Mouse (Mus musculus) hindbrain, embryonic 14.5 days (tissue): Measurements from ENCODE around the gene Anks3. TPM values are rescaled to one million over a fixed set of nuclear protein-coding genes. Genes with fewer than 3 reads are reported as not detected.

Experiments
- ATAC-seq: fragments of 200-750 bp; cut with Nextera tagmentation; 2 replicates; pipeline ENCODE4 v1.8.0; 2017; ENCODE audit warnings: moderate number of reproducible peaks, mild to moderate bottlenecking, moderate TSS enrichment, moderate library complexity; ENCODE audit not compliant: low FRiP score
- DNase-seq: peaks from one replicate; pipeline ENCODE4 v3.0.0-alpha.2; 2015; ENCODE audit warnings: low spot score
- H3K27ac ChIP-seq: fragments of 300-500 bp; sonication (generic); 2 replicates; pipeline ENCODE4 v1.5.1; 2014; ENCODE audit warnings: mild to moderate bottlenecking, moderate library complexity
- H3K27me3 ChIP-seq: fragments of 300-500 bp; sonication (generic); 2 replicates; pipeline ENCODE4 v1.6.1; 2014; ENCODE audit warnings: mild to moderate bottlenecking, low read length, mixed read lengths; ENCODE audit not compliant: control insufficient read depth, insufficient read depth
- H3K36me3 ChIP-seq: fragments of 300-500 bp; sonication (generic); replicated peaks from 2 replicates; pipeline ENCODE4 v1.6.1; 2014; ENCODE audit not compliant: control insufficient read depth, insufficient read depth
- H3K4me1 ChIP-seq: fragments of 300-500 bp; sonication (generic); replicated peaks from 2 replicates; pipeline ENCODE4 v1.6.1; 2014; ENCODE audit warnings: antibody characterized with exemption, low read length, mixed read lengths; ENCODE audit not compliant: control insufficient read depth, insufficient read depth
- H3K4me2 ChIP-seq: fragments of 300-500 bp; sonication (generic); replicated peaks from 2 replicates; pipeline ENCODE4 v1.6.1; 2014; ENCODE audit warnings: mild to moderate bottlenecking, moderate library complexity
- H3K4me3 ChIP-seq: fragments of 300-500 bp; sonication (generic); replicated peaks from 2 replicates; pipeline ENCODE4 v1.5.1; 2014; ENCODE audit warnings: mild to moderate bottlenecking, low read length
- H3K9ac ChIP-seq: fragments of 300-500 bp; sonication (generic); 2 replicates; pipeline ENCODE4 v1.6.1; 2014
- H3K9me3 ChIP-seq: fragments of 300-500 bp; sonication (generic); 2 replicates; pipeline ENCODE4 v1.6.1; 2016; ENCODE audit warnings: low read length; ENCODE audit not compliant: control insufficient read depth
- WGBS: fragments of 180-500 bp; shearing (Covaris S2); extraction: QIAGEN DNeasy Blood & Tissue Kit; methylation state at CpG from one replicate; pipeline ENCODE4 v1.1.7; 2014; 5-methylcytosine and 5-hydroxymethylcytosine counted together
- polyA plus RNA-seq: library from polyadenylated mRNA; unstranded; fragments of >200 nt; fragmentation: Nextera tagmentation; extraction: Ambion mirVana; gene quantifications from 2 replicates; pipeline ENCODE4 v1.2.1, GENCODE M21; 2014

The Anks3 gene
- polyA plus RNA-seq, 1 experiment from 2014 or later, result 55.9 TPM

GRCm38 (mm10) chr16:4971626-4972025 is 7.6 kb upstream of the Anks3 start:
- Histone ChIP-seq H3K27ac (no peak overlapping the region), H3K4me1 (no peaks in the 10 kb centered on the region), H3K4me3 (no peak overlapping the region), H3K36me3 (peaks cover 5% of the 10 kb centered on the region; the same call in 1 of the 2 replicates), H3K9ac (no peak overlapping the region), H3K9me3 (no peaks in the 10 kb centered on the region), H3K27me3 (no peaks in the 10 kb centered on the region), H3K4me2 (no peak overlapping the region)
- no peak for ATAC-seq
- WGBS, result 86% methylated on average over 4 of the region's 4 CpGs
- no peak for DNase-seq

- no peak for DNase-seq
- Histone ChIP-seq H3K27me3 (no peaks in the 10 kb centered on the region), H3K27ac (no peak overlapping the region), H3K36me3 (peaks cover 5% of the 10 kb centered on the region; the same call in 1 of the 2 replicates), H3K9ac (no peak overlapping the region), H3K9me3 (no peaks in the 10 kb centered on the region), H3K4me2 (no peak overlapping the region), H3K4me1 (peaks cover 7% of the 10 kb centered on the region; the same call in 1 of the 2 replicates), H3K4me3 (no peak overlapping the region)
- ATAC-seq, result no peak
- WGBS, result 85% methylated on average over 5 of the region's 5 CpGs
These were observed 5.2 kb upstream of the Anks3 start for GRCm38 (mm10) chr16:4969055-4969843.

- peaks cover 8% of the 10 kb centered on the region for H3K4me1 ChIP-seq
- no peak for ATAC-seq
- 84% methylated on average over 3 of the region's 3 CpGs for WGBS
These were observed 4.4 kb upstream of the Anks3 start for GRCm38 (mm10) chr16:4968426-4968825.

DNA sequence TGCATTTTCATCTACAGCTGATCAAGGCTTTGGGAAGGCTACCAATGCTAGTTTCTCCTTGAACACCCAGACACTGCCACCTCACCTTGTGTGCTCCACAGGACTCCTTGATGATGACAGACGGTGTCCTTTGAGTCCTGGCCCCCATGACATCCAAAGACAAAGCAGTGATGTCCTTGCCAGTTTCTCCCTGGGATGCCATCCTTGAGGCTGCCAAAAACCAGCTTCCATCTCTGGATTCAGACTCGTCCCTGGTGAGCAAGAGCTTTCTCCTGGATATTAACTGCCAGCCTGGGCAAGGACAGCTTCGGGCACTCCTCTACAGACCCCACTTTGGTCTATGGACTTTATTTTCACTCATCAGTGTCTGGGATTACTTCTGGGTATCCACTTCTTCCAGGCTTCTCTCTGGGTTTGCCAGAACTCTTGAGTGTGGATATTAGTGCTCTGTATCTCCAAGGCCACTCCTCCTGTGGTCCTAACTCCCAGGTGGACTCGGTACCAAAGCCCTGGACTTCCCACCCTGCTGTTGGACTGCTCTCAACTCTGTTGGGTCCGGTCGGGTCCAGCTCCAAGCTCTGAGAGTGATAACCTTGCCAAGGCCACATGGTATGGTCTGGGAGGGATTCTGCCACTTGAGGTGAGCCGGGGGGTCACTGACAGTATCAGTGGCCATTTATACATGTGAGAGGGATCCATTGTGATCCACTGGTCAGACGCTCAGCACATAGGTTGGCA is 1.6 kb upstream of the Anks3 start:
- no peak overlapping the region for H3K9ac ChIP-seq

More at GRCm38 (mm10) chr16:4968426-4968825, 4.4 kb upstream of the Anks3 start:
- no peak overlapping the region for H3K4me3 ChIP-seq
- no peak overlapping the region for H3K4me2 ChIP-seq
- H3K27me3 ChIP-seq, result no peaks in the 10 kb centered on the region
- H3K27ac ChIP-seq, result no peak overlapping the region
- no peak for DNase-seq
- no peaks in the 10 kb centered on the region for H3K9me3 ChIP-seq
- no peak overlapping the region for H3K9ac ChIP-seq
- peaks cover 5% of the 10 kb centered on the region; the same call in 1 of the 2 replicates for H3K36me3 ChIP-seq

GRCm38 (mm10) chr16:4964731-4965391 is 856 bp upstream of the Anks3 start:
- Histone ChIP-seq H3K4me1 (peaks cover 17% of the 10 kb centered on the region), H3K36me3 (peaks cover 7% of the 10 kb centered on the region; the same call in 1 of the 2 replicates), H3K4me3 (peak overlapping the region; percentile 95), H3K9ac (peak overlapping the region; percentile 64), H3K4me2 (peak overlapping the region; percentile 74), H3K9me3 (no peaks in the 10 kb centered on the region), H3K27ac (peak overlapping the region; percentile 78), H3K27me3 (no peaks in the 10 kb centered on the region)
- DNase-seq (no peak), ATAC-seq (peak; percentile 10)
- 24% methylated on average over 13 of the region's 13 CpGs for WGBS

More for the DNA sequence above, 1.6 kb upstream of the Anks3 start:
- H3K4me3 ChIP-seq, result peak overlapping the region; percentile 95; the same call in 1 of the 2 replicates
- DNase-seq (no peak), ATAC-seq (no peak)
- H3K36me3 ChIP-seq, result 0 out of 2 replicates have a peak, but pooled peaks cover 5% of the 10 kb centered on the region
- H3K4me2 ChIP-seq, result peak overlapping the region; percentile 74
- H3K27me3 ChIP-seq, result no peaks in the 10 kb centered on the region
- H3K27ac ChIP-seq, result no peak overlapping the region
- peaks cover 17% of the 10 kb centered on the region for H3K4me1 ChIP-seq
- WGBS, result 86% methylated on average over 8 of the region's 8 CpGs
- H3K9me3 ChIP-seq, result no peaks in the 10 kb centered on the region

GRCm38 (mm10) chr16:4963346-4963745 is 659 bp downstream of the Anks3 start:
- 43% methylated on average over 9 of the region's 9 CpGs for WGBS
- peak overlapping the region; percentile 90 for H3K9ac ChIP-seq
- H3K4me3 ChIP-seq, result peak overlapping the region; percentile 95
- H3K4me2 ChIP-seq, result peak overlapping the region; percentile 74
- H3K4me1 ChIP-seq, result peaks cover 17% of the 10 kb centered on the region
- no peak for DNase-seq
- H3K27me3 ChIP-seq, result no peaks in the 10 kb centered on the region
- H3K9me3 ChIP-seq, result no peaks in the 10 kb centered on the region
- peaks cover 11% of the 10 kb centered on the region; the same call in 1 of the 2 replicates for H3K36me3 ChIP-seq
- no peak for ATAC-seq
- peak overlapping the region; percentile 78; the same call in 1 of the 2 replicates for H3K27ac ChIP-seq

DNA sequence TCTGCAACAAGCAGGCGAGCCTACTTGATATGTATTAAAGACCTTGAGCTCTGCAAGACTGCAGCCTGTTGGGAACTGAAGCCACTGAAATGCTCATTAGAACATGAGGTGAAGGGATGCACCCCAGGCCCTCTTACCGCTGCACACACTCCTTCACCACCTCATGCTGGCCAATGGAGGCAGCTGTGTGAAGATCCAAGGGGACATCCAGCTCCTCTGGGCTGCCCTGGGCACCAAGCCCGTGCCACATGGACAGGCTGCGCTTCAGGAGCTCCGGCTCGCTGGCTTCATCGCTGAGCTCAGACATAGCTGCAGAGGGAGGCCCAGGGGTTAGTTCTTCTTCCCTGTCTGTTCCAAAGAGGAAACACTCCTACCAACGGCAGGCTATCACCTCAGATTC is 3.7 kb downstream of the Anks3 start:
- H3K27ac ChIP-seq, result no peak overlapping the region
- H3K9ac ChIP-seq, result no peak overlapping the region
- H3K27me3 ChIP-seq, result no peaks in the 10 kb centered on the region
- peaks cover 39% of the 10 kb centered on the region for H3K36me3 ChIP-seq
- H3K4me1 ChIP-seq, result peaks cover 14% of the 10 kb centered on the region
- 86% methylated on average over 8 of the region's 8 CpGs for WGBS
- DNase-seq (no peak), ATAC-seq (no peak)
- no peak overlapping the region for H3K4me2 ChIP-seq
- H3K9me3 ChIP-seq, result no peaks in the 10 kb centered on the region
- H3K4me3 ChIP-seq, result no peak overlapping the region

GRCm38 (mm10) chr16:4957446-4957845 is 6.6 kb downstream of the Anks3 start:
- Histone ChIP-seq H3K27me3 (no peaks in the 10 kb centered on the region), H3K36me3 (peaks cover 67% of the 10 kb centered on the region), H3K27ac (no peak overlapping the region), H3K9ac (no peak overlapping the region), H3K4me3 (no peak overlapping the region), H3K9me3 (no peaks in the 10 kb centered on the region), H3K4me2 (no peak overlapping the region), H3K4me1 (no peaks in the 10 kb centered on the region)
- 97% methylated on average over 3 of the region's 3 CpGs for WGBS
- no peak for DNase-seq
- ATAC-seq, result no peak

GRCm38 (mm10) chr16:4956609-4957008 is 7.4 kb downstream of the Anks3 start:
- no peaks in the 10 kb centered on the region for H3K27me3 ChIP-seq
- ATAC-seq (no peak), DNase-seq (no peak)
- no peak overlapping the region for H3K9ac ChIP-seq
- H3K9me3 ChIP-seq, result no peaks in the 10 kb centered on the region
- H3K27ac ChIP-seq, result no peak overlapping the region
- WGBS, result 92% methylated on average over 3 of the region's 3 CpGs
- H3K4me2 ChIP-seq, result no peak overlapping the region
- H3K4me1 ChIP-seq, result no peaks in the 10 kb centered on the region
- H3K4me3 ChIP-seq, result no peak overlapping the region
- H3K36me3 ChIP-seq, result peaks cover 75% of the 10 kb centered on the region
